Mouse (Mus musculus) C2C12 (cell line): ENCODE results near the gene Hoxa3.

ENCODE experiments used
- CEBPB ChIP-seq: IDR thresholded peaks from one replicate; pipeline ENCODE4 v1.6.1; 2011; ENCODE audit warnings: low read depth, mild to moderate bottlenecking, control low read depth, moderate library complexity
- CTCF ChIP-seq: IDR thresholded peaks from one replicate; pipeline ENCODE4 v1.5.1; 2011; ENCODE audit not compliant: control insufficient read depth, insufficient read depth, insufficient read length
- MAX ChIP-seq: IDR thresholded peaks from one replicate; pipeline ENCODE4 v1.6.1; 2011; ENCODE audit warnings: mild to moderate bottlenecking, control low read depth
- MYOD1 ChIP-seq: IDR thresholded peaks from one replicate; pipeline ENCODE4 v1.6.1; 2011; ENCODE audit warnings: low read depth; ENCODE audit not compliant: control insufficient read depth, insufficient read length
- USF1 ChIP-seq: IDR thresholded peaks from one replicate; pipeline ENCODE4 v1.6.1; 2011; ENCODE audit warnings: low read depth, mild to moderate bottlenecking, control low read depth, moderate library complexity

- no peak for TF ChIP-seq CTCF
- TF ChIP-seq MAX: no peak
- TF ChIP-seq MYOD1: no peak
- no peak for TF ChIP-seq CEBPB
- peak; percentile 27 for TF ChIP-seq USF1
Measured at GRCm38 (mm10) chr6:52208072-52208867, 4.9 kb downstream of the Hoxa3 start, which contains the start of gene Hoxa6.
